Mouse (Mus musculus) kidney, embryonic 16.5 days (tissue): ENCODE measurements around the gene Rsc1a1. TPM values are rescaled to one million over a fixed set of nuclear protein-coding genes. Genes with fewer than 3 reads are reported as not detected.

Experiments
- ATAC-seq: fragments of 200-750 bp; cut with Nextera tagmentation; 2 replicates; pipeline ENCODE4 v1.8.0; 2017; ENCODE audit warnings: moderate TSS enrichment; ENCODE audit not compliant: low FRiP score, low TSS enrichment
- H3K27ac ChIP-seq: fragments of 300-500 bp; sonication (generic); 2 replicates; pipeline ENCODE4 v1.5.1; 2014; ENCODE audit warnings: low read length
- H3K27me3 ChIP-seq: fragments of 300-500 bp; sonication (generic); 2 replicates; pipeline ENCODE4 v1.6.1; 2014; ENCODE audit warnings: low read length, control low read depth, mixed read lengths; ENCODE audit not compliant: insufficient read depth
- H3K36me3 ChIP-seq: fragments of 300-500 bp; sonication (generic); 2 replicates; pipeline ENCODE4 v1.6.1; 2014; ENCODE audit warnings: low read length, control low read depth, mixed read lengths; ENCODE audit not compliant: insufficient read depth
- H3K4me1 ChIP-seq: fragments of 300-500 bp; sonication (generic); 2 replicates; pipeline ENCODE4 v1.6.1; 2014; ENCODE audit warnings: low read length, control low read depth, mixed read lengths; ENCODE audit not compliant: insufficient read depth
- H3K4me2 ChIP-seq: fragments of 300-500 bp; sonication (generic); replicated peaks from 2 replicates; pipeline ENCODE4 v1.6.1; 2014; ENCODE audit warnings: low read depth, low read length
- H3K4me3 ChIP-seq: fragments of 300-500 bp; sonication (generic); 2 replicates; pipeline ENCODE4 v1.5.1; 2014; ENCODE audit warnings: mild to moderate bottlenecking, low read length
- H3K9ac ChIP-seq: fragments of 300-500 bp; sonication (generic); replicated peaks from 2 replicates; pipeline ENCODE4 v1.6.1; 2014; ENCODE audit warnings: low read length
- H3K9me3 ChIP-seq: fragments of 300-500 bp; sonication (generic); 2 replicates; pipeline ENCODE4 v1.6.1; 2016; ENCODE audit warnings: low read length, control low read depth
- WGBS: fragments of 180-500 bp; shearing (Covaris S2); extraction: QIAGEN DNeasy Blood & Tissue Kit; methylation state at CpG from one replicate; pipeline ENCODE4 v1.1.7; 2014; 5-methylcytosine and 5-hydroxymethylcytosine counted together
- polyA plus RNA-seq: library from polyadenylated mRNA; unstranded; fragments of >200 nt; fragmentation: Nextera tagmentation; extraction: Ambion mirVana; gene quantifications from 2 replicates; pipeline ENCODE4 v1.2.1, GENCODE M21; 2015

Gene Rsc1a1
- polyA plus RNA-seq, result 0.62 TPM in 1 of 2 replicates, not detected in the other

DNA sequence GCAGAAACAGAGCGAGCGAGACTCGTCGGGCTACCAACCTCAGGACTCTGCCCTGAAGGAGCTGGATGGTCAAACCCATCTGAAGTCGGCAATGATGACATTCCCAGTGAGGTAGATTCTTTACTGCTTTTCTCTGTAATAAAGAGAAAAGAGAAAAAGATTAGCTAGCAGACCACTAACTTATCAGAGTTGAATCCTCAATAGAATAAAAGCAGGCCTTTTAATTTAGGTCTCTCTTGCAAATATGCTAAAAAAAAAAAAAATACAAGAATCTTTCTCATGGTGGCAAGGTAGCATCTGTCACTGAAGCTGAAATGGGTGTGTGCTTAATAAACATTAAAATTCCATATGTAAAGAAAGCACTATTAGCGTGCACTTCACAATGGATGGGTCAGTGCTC lies at the start of gene Rsc1a1:
Gene Rsc1a1, minus strand, starts transcription at position 101 of the 400 bp plus-strand sequence.
- Histone ChIP-seq H3K27ac (no peak within 1 kb of the TSS), H3K36me3 (peaks cover 54% of the 10 kb centered on the region), H3K4me1 (peaks cover 7% of the 10 kb centered on the region), H3K9ac (no peak within 1 kb of the TSS), H3K4me3 (no peak within 1 kb of the TSS), H3K27me3 (no peaks in the 10 kb centered on the region), H3K9me3 (no peaks in the 10 kb centered on the region), H3K4me2 (no peak within 1 kb of the TSS)
- ATAC-seq, result no peak
- WGBS, result 91% methylated on average over 6 of the region's 6 CpGs

GRCm38 (mm10) chr4:141735206-141735560 lies 49.8 kb upstream of the Rsc1a1 start:
- H3K36me3 ChIP-seq, result no peaks in the 10 kb centered on the region
- WGBS, result 27% methylated on average over 9 of the region's 9 CpGs
- H3K27ac ChIP-seq, result no peak overlapping the region
- no peaks in the 10 kb centered on the region for H3K9me3 ChIP-seq
- H3K4me2 ChIP-seq, result peak overlapping the region; percentile 60
- H3K9ac ChIP-seq, result no peak overlapping the region
- H3K4me1 ChIP-seq, result 0 out of 2 replicates have a peak, but pooled peaks cover 3% of the 10 kb centered on the region
- ATAC-seq, result no peak
- peak overlapping the region; percentile 44 for H3K4me3 ChIP-seq
- H3K27me3 ChIP-seq, result no peaks in the 10 kb centered on the region

DNA sequence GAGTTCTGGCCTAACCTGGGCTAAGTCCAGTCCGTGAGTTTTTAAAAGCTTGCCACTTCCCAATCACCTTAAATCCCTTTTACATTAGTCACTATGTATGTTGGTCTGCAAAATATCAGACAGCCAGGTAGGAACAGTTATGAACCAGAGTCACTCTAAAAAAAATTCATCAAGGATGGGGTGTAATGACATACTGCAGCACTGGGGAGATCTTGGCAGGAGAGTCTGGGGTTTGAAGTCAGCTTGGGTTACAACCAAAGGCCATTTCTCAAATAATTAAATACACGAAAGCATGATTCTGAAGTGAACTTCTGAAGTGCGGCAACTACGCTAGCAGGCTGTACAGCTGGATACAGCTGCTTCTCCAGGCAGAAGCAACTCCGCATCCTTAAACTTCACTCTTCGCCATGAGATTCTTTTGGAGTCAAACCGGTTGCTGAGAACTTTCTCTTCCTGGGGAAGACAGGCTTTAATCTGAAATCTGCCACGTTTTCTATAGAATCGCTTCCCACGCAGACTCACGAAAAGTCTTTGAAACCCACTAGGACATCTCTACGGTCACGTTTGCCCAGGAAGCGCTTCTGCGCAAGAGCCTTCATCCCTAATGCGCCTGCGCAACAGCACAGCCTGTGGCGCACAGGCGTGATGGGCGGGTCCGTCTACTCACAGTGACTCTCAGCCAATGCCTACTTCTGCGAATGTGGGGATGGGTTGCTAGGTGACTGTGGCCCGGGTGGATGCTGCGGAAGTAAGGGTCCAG lies 49.2 kb upstream of the Rsc1a1 start:
- peak overlapping the region; percentile 60 for H3K4me2 ChIP-seq
- peak overlapping the region; percentile 58 for H3K9ac ChIP-seq
- H3K4me3 ChIP-seq, result peak overlapping the region; percentile 44
- H3K4me1 ChIP-seq, result 0 out of 2 replicates have a peak, but pooled peaks cover 3% of the 10 kb centered on the region
- 5% methylated on average over 24 of the region's 24 CpGs for whole genome bisulfite sequencing
- H3K27me3 ChIP-seq, result no peaks in the 10 kb centered on the region
- peak overlapping the region; percentile 69 for H3K27ac ChIP-seq
- H3K9me3 ChIP-seq, result no peaks in the 10 kb centered on the region
- H3K36me3 ChIP-seq, result no peaks in the 10 kb centered on the region
- peak; percentile 98 for ATAC-seq

DNA sequence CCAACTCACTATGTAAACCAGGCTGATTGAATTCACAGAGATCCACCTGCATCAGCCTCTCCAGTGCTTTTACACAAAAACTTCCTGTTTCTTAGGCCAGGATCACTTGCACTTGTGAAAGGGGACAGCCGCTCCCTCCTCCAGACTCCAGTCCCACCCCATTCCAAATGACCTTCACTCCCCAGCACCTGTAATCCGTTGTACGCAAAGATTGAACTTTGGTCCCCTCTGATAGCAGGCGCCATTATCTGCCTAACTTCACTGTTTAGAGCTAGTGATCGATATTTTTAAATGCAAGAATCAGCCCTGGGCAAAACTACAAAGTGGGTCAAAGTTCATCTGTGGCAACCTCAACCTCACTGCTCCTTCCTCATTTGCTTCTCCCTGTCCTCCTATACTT lies 46.4 kb upstream of the Rsc1a1 start:
- no peak for ATAC-seq
- no peaks in the 10 kb centered on the region for H3K36me3 ChIP-seq
- no peaks in the 10 kb centered on the region for H3K9me3 ChIP-seq
- no peak overlapping the region for H3K4me2 ChIP-seq
- 0 out of 2 replicates have a peak, but pooled peaks cover 3% of the 10 kb centered on the region for H3K4me1 ChIP-seq
- WGBS, result 85% methylated on average over 5 of the region's 5 CpGs
- H3K4me3 ChIP-seq, result no peak overlapping the region
- no peaks in the 10 kb centered on the region for H3K27me3 ChIP-seq
- H3K27ac ChIP-seq, result no peak overlapping the region
- H3K9ac ChIP-seq, result no peak overlapping the region

DNA sequence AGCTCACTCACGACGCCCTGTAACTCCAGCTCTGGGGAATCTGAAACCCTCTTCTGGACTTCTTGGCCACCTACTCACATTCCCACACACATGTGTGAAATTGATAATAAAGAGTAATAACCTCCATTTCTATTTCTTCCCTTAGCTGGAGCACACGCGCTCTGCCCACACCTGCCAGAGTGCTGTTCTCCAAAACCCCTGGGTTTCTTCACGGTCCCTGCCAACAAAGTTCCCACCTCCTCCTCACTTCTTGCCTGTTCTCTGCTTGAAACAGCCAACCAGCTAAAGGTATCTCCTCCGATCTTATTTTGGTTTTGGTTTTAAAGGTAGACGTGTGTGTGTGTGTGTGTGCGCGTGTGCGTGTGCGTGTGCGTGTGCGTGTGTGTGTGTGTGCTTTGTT lies 45.0 kb upstream of the Rsc1a1 start:
- no peak for ATAC-seq
- Histone ChIP-seq H3K27ac (no peak overlapping the region), H3K9me3 (no peaks in the 10 kb centered on the region), H3K4me1 (0 out of 2 replicates have a peak, but pooled peaks cover 3% of the 10 kb centered on the region), H3K4me2 (no peak overlapping the region), H3K4me3 (no peak overlapping the region), H3K36me3 (no peaks in the 10 kb centered on the region), H3K9ac (no peak overlapping the region), H3K27me3 (no peaks in the 10 kb centered on the region)
- WGBS, result 80% methylated on average over 13 of the region's 13 CpGs

GRCm38 (mm10) chr4:141729266-141729665 lies 43.9 kb upstream of the Rsc1a1 start:
- no peak for ATAC-seq
- no peak overlapping the region for H3K4me2 ChIP-seq
- no peak overlapping the region for H3K9ac ChIP-seq
- H3K27ac ChIP-seq, result no peak overlapping the region
- H3K27me3 ChIP-seq, result no peaks in the 10 kb centered on the region
- peaks cover 10% of the 10 kb centered on the region; the same call in 1 of the 2 replicates for H3K4me1 ChIP-seq
- no peak overlapping the region for H3K4me3 ChIP-seq
- no peaks in the 10 kb centered on the region for H3K36me3 ChIP-seq
- 77% methylated on average over 3 of the region's 3 CpGs for WGBS
- H3K9me3 ChIP-seq, result no peaks in the 10 kb centered on the region

- Histone ChIP-seq H3K9me3 (no peaks in the 10 kb centered on the region), H3K4me1 (peaks cover 31% of the 10 kb centered on the region), H3K4me2 (no peak overlapping the region), H3K4me3 (no peak overlapping the region), H3K9ac (no peak overlapping the region), H3K27me3 (no peaks in the 10 kb centered on the region), H3K27ac (peak overlapping the region; percentile 54; the same call in 1 of the 2 replicates), H3K36me3 (no peaks in the 10 kb centered on the region)
- WGBS, result 42% methylated on average over 3 of the region's 3 CpGs
- no peak for ATAC-seq
These were observed 40.3 kb upstream of the Rsc1a1 start for GRCm38 (mm10) chr4:141725738-141726137.

GRCm38 (mm10) chr4:141725277-141725676 lies 39.9 kb upstream of the Rsc1a1 start:
- Histone ChIP-seq H3K27ac (peak overlapping the region; percentile 54; the same call in 1 of the 2 replicates), H3K4me1 (peaks cover 36% of the 10 kb centered on the region), H3K4me3 (no peak overlapping the region), H3K36me3 (peaks cover 3% of the 10 kb centered on the region), H3K9me3 (no peaks in the 10 kb centered on the region), H3K27me3 (no peaks in the 10 kb centered on the region), H3K9ac (no peak overlapping the region), H3K4me2 (no peak overlapping the region)
- WGBS, result 75% methylated on average over 5 of the region's 5 CpGs
- ATAC-seq, result no peak

GRCm38 (mm10) chr4:141724594-141724993 lies 39.2 kb upstream of the Rsc1a1 start:
- WGBS, result 37% methylated on average over 11 of the region's 11 CpGs
- Histone ChIP-seq H3K36me3 (peaks cover 9% of the 10 kb centered on the region), H3K4me2 (0 out of 2 replicates have a peak overlapping the region, but pooled peaks have one; percentile 1), H3K27me3 (no peaks in the 10 kb centered on the region), H3K9me3 (no peaks in the 10 kb centered on the region), H3K4me3 (no peak overlapping the region), H3K27ac (peak overlapping the region; percentile 20; the same call in 1 of the 2 replicates), H3K4me1 (peaks cover 41% of the 10 kb centered on the region), H3K9ac (no peak overlapping the region)
- no peak for ATAC-seq

- peaks cover 45% of the 10 kb centered on the region for H3K4me1 ChIP-seq
- no peaks in the 10 kb centered on the region for H3K27me3 ChIP-seq
- H3K36me3 ChIP-seq, result peaks cover 9% of the 10 kb centered on the region
- H3K9me3 ChIP-seq, result no peaks in the 10 kb centered on the region
- peak overlapping the region; percentile 97 for H3K27ac ChIP-seq
- peak; percentile 57 for ATAC-seq
- WGBS, result 10% methylated on average over 13 of the region's 13 CpGs
- peak overlapping the region; percentile 98 for H3K4me3 ChIP-seq
- H3K4me2 ChIP-seq, result peak overlapping the region; percentile 77
- H3K9ac ChIP-seq, result peak overlapping the region; percentile 99
These were observed 38.3 kb upstream of the Rsc1a1 start for GRCm38 (mm10) chr4:141723673-141724068.
